Mouse (Mus musculus) left cerebral cortex, postnatal 10 days (tissue): ENCODE measurements around the gene Armc5. TPM values are rescaled to one million over a fixed set of nuclear protein-coding genes. Genes with fewer than 3 reads are reported as not detected.

ENCODE experiments used
- DNase-seq, 2 experiments: peaks; one replicate each; pipeline ENCODE4 v3.0.0; 2021 to 2022; ENCODE audit warnings: low spot score in 2 of 2, mixed read lengths in 1 of 2; ENCODE audit errors: extremely low spot score in 1 of 2
- intact Hi-C: fragments of 180-260 bp; cut with DNase I; formaldehyde crosslinking; loops from one replicate; pipeline ENCODE4 v1.15.1; 2025
- total RNA-seq, 2 experiments: library from RNA; stranded (reverse); gene quantifications; 2 replicates each; pipeline ENCODE4 v1.2.3; 2021

The Armc5 gene
- total RNA-seq, 2 experiments from 2014 or later: 10.8 to 11.5 TPM

DNA sequence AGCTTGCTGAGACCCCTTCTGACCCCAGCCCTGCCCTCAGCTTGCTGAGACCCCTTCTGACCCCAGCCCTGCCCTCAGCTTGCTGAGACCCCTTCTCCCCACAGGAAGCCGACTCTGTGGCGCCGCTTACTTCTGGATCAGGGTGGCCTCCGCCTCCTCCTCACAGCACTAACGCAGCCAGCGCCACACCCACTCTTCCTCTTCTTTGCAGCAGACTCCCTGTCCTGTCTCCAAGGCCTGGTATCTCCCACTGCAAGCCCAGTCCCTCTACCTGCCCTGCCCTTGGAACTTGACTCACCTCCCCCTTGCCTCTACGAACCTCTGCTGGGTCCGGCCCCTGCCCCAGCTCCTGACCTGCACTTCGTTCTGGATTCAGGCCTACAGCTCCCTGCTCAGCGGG lies 6.8 kb downstream of the Armc5 start:
- no peak for DNase-seq
- intact Hi-C loops: no loop called here

DNA sequence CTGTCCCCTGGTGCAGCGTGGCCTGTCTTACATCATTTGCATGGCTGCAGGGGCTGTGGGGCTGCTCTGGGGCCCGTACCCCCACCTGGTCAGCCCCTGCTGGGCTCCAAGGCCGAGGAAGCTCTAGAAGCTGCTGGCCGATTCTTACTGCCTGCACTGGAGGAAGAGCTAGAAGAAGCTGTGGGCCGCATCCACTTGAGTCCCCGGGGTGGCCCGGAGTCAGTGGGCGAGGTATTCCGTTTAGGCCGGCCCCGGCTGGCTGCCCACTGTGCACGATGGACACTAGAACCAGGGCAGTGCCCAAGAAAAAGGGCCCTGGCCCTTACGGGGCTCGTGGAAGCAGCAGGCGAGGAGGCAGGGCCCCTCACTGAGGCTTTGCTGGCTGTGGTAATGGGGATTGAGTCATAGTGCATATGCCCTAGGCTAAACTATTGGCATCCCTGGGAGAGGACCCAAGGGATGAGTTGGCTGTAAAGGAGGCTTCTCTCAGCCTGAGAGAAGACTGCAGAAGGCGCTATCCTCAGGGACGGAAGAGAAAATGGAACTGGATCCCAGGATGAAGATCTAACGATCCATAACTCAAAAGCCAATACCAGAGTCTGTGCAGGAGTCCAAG lies 7.4 kb downstream of the Armc5 start:
- no peak for DNase-seq
- intact Hi-C loops: loop anchor here (5.0 kb wide), 2 partner anchors 53 to 448 kb away; partner anchors contain the start of gene BC017158

GRCm38 (mm10) chr7:128245547-128245946 lies 8.4 kb downstream of the Armc5 start:
- intact Hi-C loops: loop anchor here (5.0 kb wide), 2 partner anchors 52 to 447 kb away; partner anchors contain the start of gene BC017158
- DNase-seq: no peak

DNA sequence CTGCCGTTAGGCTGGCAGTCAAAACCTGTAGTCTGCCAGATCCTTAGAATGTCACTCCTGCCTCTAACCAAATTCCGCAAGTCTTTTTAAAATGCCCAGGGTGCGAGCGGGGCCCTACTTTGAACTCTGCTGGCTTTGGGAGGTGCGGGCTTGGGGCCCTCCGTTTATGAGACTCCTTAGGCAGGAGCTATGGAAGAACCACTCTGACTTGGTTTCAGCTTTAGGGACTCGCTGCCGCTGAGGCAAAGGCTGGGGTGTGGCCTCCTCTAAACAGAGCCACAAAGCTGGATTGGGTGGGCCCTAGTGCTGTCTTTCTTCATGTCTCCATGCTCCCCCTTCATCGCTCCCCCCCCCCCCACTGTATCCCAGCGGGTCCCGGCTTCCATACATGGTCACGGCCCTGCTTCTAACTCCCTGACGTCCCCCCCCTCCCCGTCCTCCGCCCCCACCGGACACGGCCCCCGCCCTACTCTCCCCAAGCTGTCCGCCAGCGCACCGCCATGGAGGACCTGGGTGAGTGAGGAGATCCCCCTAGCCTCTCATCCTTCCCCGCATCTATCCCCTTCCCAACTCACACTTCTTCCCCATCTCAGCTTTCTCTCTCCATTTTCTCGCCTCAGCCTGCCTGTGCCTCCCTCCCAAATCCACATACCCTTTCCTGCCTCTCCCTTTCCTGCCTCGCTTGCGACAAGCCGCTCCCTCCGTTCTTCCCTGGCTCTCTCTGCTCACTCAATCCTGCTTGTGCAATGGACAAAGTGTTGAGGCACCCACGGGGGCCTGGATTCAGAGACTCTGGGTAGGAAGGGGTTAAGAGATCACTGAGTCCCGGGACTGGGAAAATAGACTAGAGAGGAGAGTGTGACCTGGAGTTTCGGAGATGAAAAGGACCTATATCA lies 9.6 kb downstream of the Armc5 start, which contains the start of gene Tgfb1i1:
TSS of gene Tgfb1i1 (plus strand) at position 317 of the 896 bp plus-strand sequence.
- intact Hi-C loops: loop anchor here (2.0 to 5.0 kb wide), 3 partner anchors 51 to 446 kb away; partner anchors contain the start of gene BC017158

DNA sequence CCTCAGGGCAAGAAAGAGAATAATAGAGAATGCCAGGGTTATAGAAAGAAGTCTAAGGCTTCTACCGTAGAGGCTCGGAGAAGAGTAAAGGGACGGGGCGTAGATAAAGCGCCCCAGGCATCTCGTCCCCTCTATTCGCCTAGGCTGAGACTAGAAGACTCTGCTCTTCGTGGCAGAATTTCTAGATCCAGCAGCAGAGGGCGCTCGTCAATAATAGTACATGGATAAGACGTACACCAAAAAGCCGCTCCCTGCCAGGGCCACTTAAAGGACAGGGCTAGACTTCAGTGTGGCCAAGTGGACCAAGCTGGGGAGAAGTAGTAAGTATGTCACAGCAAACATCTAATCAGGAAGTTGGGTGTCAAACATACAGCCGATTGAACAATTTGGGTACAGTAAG lies 10.3 kb downstream of the Armc5 start:
- intact Hi-C loops: loop anchor here (2.0 to 5.0 kb wide), 3 partner anchors 50 to 445 kb away; partner anchors contain the start of gene BC017158
- DNase-seq: peak; percentile 89 to 92

More for the DNA sequence above, 9.6 kb downstream of the Armc5 start, which contains the start of gene Tgfb1i1:
- DNase-seq: peak; percentile 54 to 85

DNA sequence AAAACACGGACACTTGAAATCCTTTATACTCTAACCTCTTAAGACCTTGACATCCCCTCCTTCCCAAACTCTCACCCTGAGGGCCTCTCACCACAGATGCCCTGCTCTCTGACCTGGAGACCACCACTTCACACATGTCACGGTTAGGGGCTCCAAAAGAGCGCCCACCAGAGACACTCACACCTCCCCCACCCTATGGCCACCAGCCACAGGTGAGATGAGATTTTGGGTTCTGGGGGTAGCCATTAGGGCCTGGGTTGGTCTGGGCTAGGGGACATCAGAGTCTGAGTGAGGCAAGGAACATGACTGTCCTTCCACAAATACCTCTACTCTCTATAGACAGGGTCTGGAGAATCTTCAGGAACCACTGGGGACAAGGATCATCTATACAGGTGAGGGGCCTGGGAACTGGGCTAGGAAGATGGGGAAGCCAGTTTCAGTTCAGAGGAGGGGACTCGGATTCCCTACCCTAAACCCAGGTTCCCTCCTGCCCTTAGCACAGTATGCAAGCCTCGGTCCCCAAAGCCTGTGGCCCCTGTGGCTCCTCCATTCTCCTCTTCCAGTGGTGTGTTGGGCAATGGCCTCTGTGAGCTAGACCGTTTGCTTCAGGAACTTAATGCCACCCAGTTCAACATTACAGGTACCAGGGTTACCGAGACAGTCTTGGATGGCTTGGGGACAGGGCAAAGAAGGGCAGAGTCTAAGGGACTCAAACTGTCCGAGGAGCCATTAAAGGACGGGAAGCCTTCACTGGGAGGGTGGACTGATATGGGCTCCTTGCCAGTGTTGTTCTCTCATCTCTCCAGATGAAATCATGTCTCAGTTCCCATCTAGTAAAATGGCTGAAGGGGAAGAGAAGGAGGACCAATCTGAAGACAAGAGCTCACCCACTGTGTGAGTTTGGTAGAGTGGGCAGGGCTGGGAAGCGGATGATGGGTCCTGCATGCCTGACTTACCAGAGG lies 11.2 kb downstream of the Armc5 start:
- intact Hi-C loops: loop anchor here (5.0 kb wide), 2 partner anchors 49 to 444 kb away; partner anchors contain the start of gene BC017158
- no peak for DNase-seq

DNA sequence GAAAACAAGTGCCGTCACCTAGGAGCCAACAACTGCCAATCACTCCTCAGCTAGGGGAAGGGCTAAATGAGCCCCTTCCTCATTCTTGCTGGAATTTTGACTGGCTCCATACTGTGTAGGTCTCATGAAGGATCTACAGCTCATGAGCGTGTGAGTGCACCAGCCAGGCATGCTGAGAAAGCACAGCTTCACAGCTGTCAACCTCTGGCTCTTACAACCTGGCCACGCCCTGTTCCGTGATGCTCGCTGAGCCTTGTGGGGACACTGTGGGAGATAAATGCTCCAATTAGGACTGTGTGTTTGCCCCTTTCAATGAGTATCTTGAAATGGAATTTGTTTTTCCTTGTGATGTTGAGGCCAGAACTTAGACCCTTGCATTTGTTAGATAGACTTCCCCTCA lies 12.9 kb downstream of the Armc5 start:
- intact Hi-C loops: loop anchor here (5.0 kb wide), 2 partner anchors 47 to 442 kb away; partner anchors contain the start of gene BC017158
- DNase-seq: no peak

GRCm38 (mm10) chr7:128251946-128252345 lies 14.8 kb downstream of the Armc5 start:
- DNase-seq: no peak
- intact Hi-C loops: no loop called here

DNA sequence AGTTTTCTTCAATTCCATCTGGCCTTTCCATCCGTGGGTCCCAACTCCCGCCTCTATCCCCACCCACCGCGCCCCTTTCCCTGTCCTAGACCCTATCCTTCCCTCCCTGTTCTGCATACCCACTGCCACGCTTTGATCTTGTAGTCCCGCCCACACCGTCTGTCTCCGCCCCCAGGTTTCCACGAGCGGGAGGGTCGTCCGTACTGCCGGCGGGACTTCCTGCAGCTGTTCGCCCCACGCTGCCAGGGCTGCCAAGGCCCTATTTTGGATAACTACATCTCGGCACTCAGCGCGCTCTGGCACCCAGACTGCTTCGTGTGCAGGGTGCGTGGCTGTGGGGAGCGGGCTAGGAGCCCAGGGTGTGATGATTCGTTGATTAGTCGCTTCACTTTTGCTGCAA lies 15.5 kb downstream of the Armc5 start:
- intact Hi-C loops: no loop called here
- peak; percentile 63 to 82 for DNase-seq

DNA sequence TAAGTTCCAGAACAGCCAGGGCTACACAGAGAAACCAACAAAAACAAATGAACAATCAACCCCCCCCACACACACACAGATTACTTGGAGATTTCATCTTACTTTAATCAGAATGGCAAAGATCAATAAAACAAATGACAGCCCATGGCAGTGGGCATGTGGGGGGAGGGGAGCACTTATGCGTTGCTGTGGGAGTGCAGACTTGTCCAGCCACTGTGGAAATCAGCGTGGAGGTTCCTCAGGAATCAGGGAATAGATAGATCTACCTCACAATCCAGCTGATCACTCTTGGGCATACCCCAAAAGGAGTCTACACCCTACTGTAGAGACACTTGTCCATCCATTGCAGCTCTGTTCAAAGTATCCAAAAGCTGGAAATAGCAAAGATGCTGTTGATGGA lies 17.8 kb downstream of the Armc5 start:
- intact Hi-C loops: no loop called here

GRCm38 (mm10) chr7:128255757-128256156 lies 18.6 kb downstream of the Armc5 start:
- DNase-seq: no peak
- intact Hi-C loops: no loop called here

More for the DNA sequence above, 17.8 kb downstream of the Armc5 start:
- DNase-seq: no peak

- intact Hi-C loops: no loop called here
- DNase-seq: no peak
Observed at GRCm38 (mm10) chr7:128256783-128257334, 19.7 kb downstream of the Armc5 start.

- intact Hi-C loops: no loop called here
- no peak for DNase-seq
Observed at GRCm38 (mm10) chr7:128265411-128265810, 28.3 kb downstream of the Armc5 start, which contains the start of gene Slc5a2. Gene Slc5a2 (plus strand): TSS chr7:128265657.

DNA sequence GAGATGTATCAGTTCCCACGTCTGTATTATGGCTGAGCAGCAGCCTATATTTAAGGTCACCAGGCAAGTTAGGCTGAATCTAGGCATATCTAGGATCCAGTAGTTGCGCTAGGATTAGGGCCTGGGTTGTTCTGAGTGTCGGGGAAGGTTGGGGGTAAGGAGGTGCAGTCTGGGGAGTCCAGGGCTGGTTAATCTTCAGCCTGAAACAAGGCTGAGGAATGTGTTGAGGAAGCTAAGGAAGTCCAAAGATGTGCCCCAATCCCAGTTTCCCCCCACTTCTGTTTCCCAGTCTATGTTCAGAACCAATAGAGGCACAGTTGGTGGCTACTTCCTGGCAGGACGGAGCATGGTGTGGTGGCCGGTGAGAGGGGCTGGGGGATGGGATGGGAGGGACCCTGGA lies 28.9 kb downstream of the Armc5 start:
- no peak for DNase-seq
- intact Hi-C loops: no loop called here

GRCm38 (mm10) chr7:128267391-128267790 lies 30.2 kb downstream of the Armc5 start:
- DNase-seq: no peak
- intact Hi-C loops: no loop called here

DNA sequence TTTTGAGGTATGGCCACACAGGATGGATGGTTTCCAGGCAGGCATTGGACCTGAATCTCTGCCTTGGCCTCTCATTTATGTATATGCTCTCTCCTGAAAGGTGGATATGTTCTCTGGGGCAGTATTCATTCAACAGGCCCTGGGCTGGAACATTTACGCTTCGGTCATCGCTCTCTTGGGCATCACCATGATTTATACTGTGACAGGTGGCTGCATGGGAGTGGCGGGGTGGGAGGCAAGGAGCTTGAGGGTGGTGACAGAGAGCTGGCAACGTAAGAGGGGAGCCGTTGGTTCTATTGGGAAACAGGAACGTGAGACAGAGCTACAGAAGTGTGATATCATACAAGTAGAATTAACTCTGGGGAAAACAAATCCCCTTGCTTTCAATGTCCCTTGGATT lies 30.7 kb downstream of the Armc5 start:
- intact Hi-C loops: no loop called here
- no peak for DNase-seq

GRCm38 (mm10) chr7:128270431-128270850 lies 33.3 kb downstream of the Armc5 start:
- intact Hi-C loops: no loop called here
- DNase-seq: no peak

DNA sequence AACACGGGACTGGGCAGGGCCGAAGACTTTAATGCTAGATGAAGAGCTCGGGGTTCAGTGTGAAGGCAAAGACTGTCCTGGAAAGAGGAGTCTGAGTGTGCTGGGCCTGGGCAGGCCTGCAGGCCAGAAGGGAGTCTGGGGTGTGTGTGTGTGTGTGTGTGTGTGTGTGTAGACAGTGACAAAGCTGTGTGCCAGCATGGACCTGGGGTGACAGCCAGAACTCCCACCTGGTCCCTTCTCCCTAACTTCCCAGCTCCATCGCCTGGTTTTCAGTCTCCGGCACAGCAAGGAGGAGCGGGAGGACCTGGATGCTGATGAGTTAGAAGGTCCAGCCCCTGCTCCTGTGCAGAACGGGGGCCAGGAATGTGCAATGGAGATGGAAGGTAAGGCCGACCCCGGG lies 34.4 kb downstream of the Armc5 start:
- DNase-seq: no peak
- intact Hi-C loops: no loop called here
